Mouse (Mus musculus) adrenal gland, adult 10 weeks (tissue): ENCODE data around the gene Olfr937. TPM values are rescaled to one million over a fixed set of nuclear protein-coding genes. Genes with fewer than 3 reads are reported as not detected.

ENCODE experiments used
- polyA plus RNA-seq: library from polyadenylated mRNA; stranded (reverse); fragments of 350-450 nt; fragmentation: Illumina TruSeq; extraction: RNeasy Lipid Tissue Mini Kit (QIAGEN cat#74804); gene quantifications from one replicate; pipeline ENCODE4 v1.2.3, GENCODE M21; 2014; ENCODE audit warnings: low read depth, low replicate concordance

Gene Olfr937
- not detected for polyA plus RNA-seq

GRCm38 (mm10) chr9:39064851-39065250 is at the start of gene Olfr937:
Gene Olfr937, minus strand, starts transcription at chr9:39064951.

GRCm38 (mm10) chr9:39078787-39079186 is 14.0 kb upstream of the Olfr937 start, which contains the start of gene Olfr938:
Gene Olfr938, minus strand, starts transcription at chr9:39078887.

GRCm38 (mm10) chr9:39023277-39023676 is 41.5 kb downstream of the Olfr937 start, which contains the start of gene Olfr146:
Gene Olfr146, minus strand, starts transcription at chr9:39023377.

Other genes starting within 250 kb of the Olfr937 start
- not detected for gene Olfr923, start 238.4 kb downstream of the Olfr937 start, polyA plus RNA-seq
- not detected for gene Olfr924, start 220.5 kb downstream of the Olfr937 start, polyA plus RNA-seq
- gene Olfr26, start 209.9 kb downstream of the Olfr937 start, polyA plus RNA-seq, result not detected
- gene Olfr926, start 187.8 kb downstream of the Olfr937 start, polyA plus RNA-seq, result not detected
- not detected for gene Olfr930, start 135.1 kb downstream of the Olfr937 start, polyA plus RNA-seq
- not detected for gene Olfr933, start 92.6 kb downstream of the Olfr937 start, polyA plus RNA-seq
- not detected for gene Olfr934, start 76.6 kb downstream of the Olfr937 start, polyA plus RNA-seq
- gene Olfr935, start 65.3 kb downstream of the Olfr937 start, polyA plus RNA-seq, result not detected
- gene Olfr146, start 41.6 kb downstream of the Olfr937 start, polyA plus RNA-seq, result not detected
- not detected for gene Olfr938, start 13.9 kb upstream of the Olfr937 start, polyA plus RNA-seq
- gene Olfr27, start 63.2 kb upstream of the Olfr937 start, polyA plus RNA-seq, result not detected
- gene Olfr943, start 101.4 kb upstream of the Olfr937 start, polyA plus RNA-seq, result not detected
- not detected for gene Olfr944, start 137.0 kb upstream of the Olfr937 start, polyA plus RNA-seq
- not detected for gene Olfr1537, start 185.0 kb upstream of the Olfr937 start, polyA plus RNA-seq
- not detected for gene Olfr945, start 211.9 kb upstream of the Olfr937 start, polyA plus RNA-seq